Mouse (Mus musculus) midbrain, embryonic 15.5 days (tissue): ENCODE results near the gene Hip1r. TPM values are rescaled to one million over a fixed set of nuclear protein-coding genes. Genes with fewer than 3 reads are reported as not detected.

ENCODE experiments used
- ATAC-seq: fragments of 200-750 bp; cut with Nextera tagmentation; replicated peaks from 2 replicates; pipeline ENCODE4 v1.8.0; 2017; ENCODE audit warnings: moderate TSS enrichment
- H3K27ac ChIP-seq: fragments of 300-500 bp; sonication (generic); 2 replicates; pipeline ENCODE4 v1.5.1; 2015; ENCODE audit warnings: mild to moderate bottlenecking, inconsistent platforms
- H3K27me3 ChIP-seq: fragments of 300-500 bp; sonication (generic); replicated peaks from 2 replicates; pipeline ENCODE4 v1.6.1; 2015; ENCODE audit warnings: inconsistent platforms
- H3K36me3 ChIP-seq: fragments of 300-500 bp; sonication (generic); replicated peaks from 2 replicates; pipeline ENCODE4 v1.6.1; 2015; ENCODE audit warnings: inconsistent platforms
- H3K4me1 ChIP-seq: fragments of 300-500 bp; sonication (generic); 2 replicates; pipeline ENCODE4 v1.6.1; 2015; ENCODE audit warnings: inconsistent platforms
- H3K4me2 ChIP-seq: fragments of 300-500 bp; sonication (generic); 2 replicates; pipeline ENCODE4 v1.6.1; 2015; ENCODE audit warnings: inconsistent platforms, mild to moderate bottlenecking, moderate library complexity
- H3K4me3 ChIP-seq: fragments of 300-500 bp; sonication (generic); 2 replicates; pipeline ENCODE4 v1.5.1; 2015; ENCODE audit warnings: mild to moderate bottlenecking, inconsistent platforms
- H3K9ac ChIP-seq: fragments of 300-500 bp; sonication (generic); 2 replicates; pipeline ENCODE4 v1.6.1; 2015; ENCODE audit warnings: mild to moderate bottlenecking, inconsistent platforms
- H3K9me3 ChIP-seq: fragments of 300-500 bp; sonication (generic); 2 replicates; pipeline ENCODE4 v1.6.1; 2016; ENCODE audit warnings: inconsistent platforms
- WGBS: fragments of 180-500 bp; shearing (Covaris S2); methylation state at CpG from one replicate; pipeline ENCODE4 v1.1.7; 2015; ENCODE audit warnings: mixed read lengths; 5-methylcytosine and 5-hydroxymethylcytosine counted together
- polyA plus RNA-seq: library from polyadenylated mRNA; unstranded; fragments of >200 nt; fragmentation: Nextera tagmentation; extraction: Ambion mirVana; gene quantifications from 2 replicates; pipeline ENCODE4 v1.2.1, GENCODE M21; 2015

Hip1r gene
- polyA plus RNA-seq, 1 experiment from 2014 or later = 30.7 TPM

GRCm38 (mm10) chr5:124034471-124034870, 61.0 kb downstream of the Hip1r start:
- Histone ChIP-seq H3K4me2 (no peak overlapping the region), H3K9me3 (no peaks in the 10 kb centered on the region), H3K9ac (no peak overlapping the region), H3K4me3 (no peak overlapping the region), H3K4me1 (peaks cover 15% of the 10 kb centered on the region), H3K27ac (no peak overlapping the region), H3K27me3 (no peaks in the 10 kb centered on the region), H3K36me3 (no peaks in the 10 kb centered on the region)
- ATAC-seq = no peak
- 75% methylated on average over 11 of the region's 11 CpGs for WGBS

GRCm38 (mm10) chr5:124035406-124035805, 62.0 kb downstream of the Hip1r start:
- Histone ChIP-seq H3K4me2 (no peak overlapping the region), H3K9ac (no peak overlapping the region), H3K27ac (no peak overlapping the region), H3K27me3 (no peaks in the 10 kb centered on the region), H3K4me3 (no peak overlapping the region), H3K9me3 (no peaks in the 10 kb centered on the region), H3K4me1 (peaks cover 5% of the 10 kb centered on the region), H3K36me3 (no peaks in the 10 kb centered on the region)
- no peak for ATAC-seq
- 95% methylated on average over 9 of the region's 9 CpGs for WGBS

GRCm38 (mm10) chr5:124035806-124036205, 62.4 kb downstream of the Hip1r start:
- Histone ChIP-seq H3K9ac (no peak overlapping the region), H3K4me3 (no peak overlapping the region), H3K36me3 (no peaks in the 10 kb centered on the region), H3K27me3 (no peaks in the 10 kb centered on the region), H3K9me3 (no peaks in the 10 kb centered on the region), H3K4me1 (0 out of 2 replicates have a peak, but pooled peaks cover 3% of the 10 kb centered on the region), H3K27ac (no peak overlapping the region), H3K4me2 (no peak overlapping the region)
- no peak for ATAC-seq
- 76% methylated on average over 8 of the region's 8 CpGs for WGBS

- no peak overlapping the region for H3K9ac ChIP-seq
- WGBS = 31% methylated on average over 6 of the region's 6 CpGs
- no peaks in the 10 kb centered on the region for H3K36me3 ChIP-seq
- ATAC-seq = no peak
- 0 out of 2 replicates have a peak, but pooled peaks cover 3% of the 10 kb centered on the region for H3K4me1 ChIP-seq
- no peak overlapping the region for H3K4me3 ChIP-seq
- no peak overlapping the region for H3K27ac ChIP-seq
- H3K9me3 ChIP-seq = no peaks in the 10 kb centered on the region
- no peaks in the 10 kb centered on the region for H3K27me3 ChIP-seq
- no peak overlapping the region for H3K4me2 ChIP-seq
Observed at GRCm38 (mm10) chr5:124036341-124036740, 62.9 kb downstream of the Hip1r start.

- Histone ChIP-seq H3K27ac (no peak overlapping the region), H3K36me3 (no peaks in the 10 kb centered on the region), H3K4me1 (0 out of 2 replicates have a peak, but pooled peaks cover 3% of the 10 kb centered on the region), H3K9ac (no peak overlapping the region), H3K9me3 (no peaks in the 10 kb centered on the region), H3K4me2 (no peak overlapping the region), H3K27me3 (no peaks in the 10 kb centered on the region), H3K4me3 (no peak overlapping the region)
- no peak for ATAC-seq
- 27% methylated on average over 5 of the region's 5 CpGs for WGBS
Observed at GRCm38 (mm10) chr5:124036836-124037235, 63.4 kb downstream of the Hip1r start.

GRCm38 (mm10) chr5:124039602-124040001, 66.2 kb downstream of the Hip1r start:
- WGBS = 91% methylated on average over 6 of the region's 6 CpGs
- H3K4me1 ChIP-seq = peaks cover 14% of the 10 kb centered on the region
- no peaks in the 10 kb centered on the region for H3K36me3 ChIP-seq
- H3K4me3 ChIP-seq = no peak overlapping the region
- H3K9ac ChIP-seq = no peak overlapping the region
- no peaks in the 10 kb centered on the region for H3K9me3 ChIP-seq
- no peak overlapping the region for H3K27ac ChIP-seq
- no peak overlapping the region for H3K4me2 ChIP-seq
- ATAC-seq = no peak
- H3K27me3 ChIP-seq = no peaks in the 10 kb centered on the region

- Histone ChIP-seq H3K4me3 (no peak overlapping the region), H3K4me1 (peaks cover 20% of the 10 kb centered on the region), H3K36me3 (no peaks in the 10 kb centered on the region), H3K27ac (no peak overlapping the region), H3K27me3 (no peaks in the 10 kb centered on the region), H3K9ac (no peak overlapping the region), H3K9me3 (no peaks in the 10 kb centered on the region), H3K4me2 (no peak overlapping the region)
- no peak for ATAC-seq
- 74% methylated on average over 9 of the region's 9 CpGs for WGBS
Observed at GRCm38 (mm10) chr5:124041097-124041496, 67.7 kb downstream of the Hip1r start.

- Histone ChIP-seq H3K9me3 (no peaks in the 10 kb centered on the region), H3K27ac (peak overlapping the region; percentile 79), H3K27me3 (no peaks in the 10 kb centered on the region), H3K4me1 (peaks cover 17% of the 10 kb centered on the region), H3K36me3 (no peaks in the 10 kb centered on the region), H3K9ac (no peak overlapping the region), H3K4me2 (no peak overlapping the region), H3K4me3 (no peak overlapping the region)
- peak; percentile 92 for ATAC-seq
- WGBS = 16% methylated on average over 10 of the region's 10 CpGs
Observed at GRCm38 (mm10) chr5:124043212-124043978, 70.0 kb downstream of the Hip1r start.

GRCm38 (mm10) chr5:124043999-124044398, 70.6 kb downstream of the Hip1r start:
- Histone ChIP-seq H3K27ac (peak overlapping the region; percentile 79), H3K9ac (no peak overlapping the region), H3K27me3 (no peaks in the 10 kb centered on the region), H3K9me3 (no peaks in the 10 kb centered on the region), H3K4me2 (no peak overlapping the region), H3K36me3 (no peaks in the 10 kb centered on the region), H3K4me1 (peaks cover 17% of the 10 kb centered on the region), H3K4me3 (no peak overlapping the region)
- WGBS = 48% methylated on average over 5 of the region's 5 CpGs
- no peak for ATAC-seq

- 20% methylated on average over 11 of the region's 11 CpGs for WGBS
- no peak for ATAC-seq
- peak overlapping the region; percentile 63 for H3K27ac ChIP-seq
- no peak overlapping the region for H3K9ac ChIP-seq
- no peak overlapping the region for H3K4me2 ChIP-seq
- H3K27me3 ChIP-seq = no peaks in the 10 kb centered on the region
- no peaks in the 10 kb centered on the region for H3K9me3 ChIP-seq
- H3K4me1 ChIP-seq = peaks cover 28% of the 10 kb centered on the region
- no peak overlapping the region for H3K4me3 ChIP-seq
- no peaks in the 10 kb centered on the region for H3K36me3 ChIP-seq
Observed at GRCm38 (mm10) chr5:124045453-124046010, 72.1 kb downstream of the Hip1r start.

GRCm38 (mm10) chr5:124046741-124047401, 73.4 kb downstream of the Hip1r start:
- H3K9ac ChIP-seq = no peak overlapping the region
- no peak overlapping the region for H3K4me3 ChIP-seq
- no peaks in the 10 kb centered on the region for H3K36me3 ChIP-seq
- peaks cover 30% of the 10 kb centered on the region for H3K4me1 ChIP-seq
- no peak for ATAC-seq
- WGBS = 81% methylated on average over 7 of the region's 7 CpGs
- no peaks in the 10 kb centered on the region for H3K27me3 ChIP-seq
- no peak overlapping the region for H3K27ac ChIP-seq
- H3K9me3 ChIP-seq = no peaks in the 10 kb centered on the region
- no peak overlapping the region for H3K4me2 ChIP-seq

- H3K4me2 ChIP-seq = no peak overlapping the region
- 60% methylated on average over 15 of the region's 15 CpGs for WGBS
- H3K9me3 ChIP-seq = no peaks in the 10 kb centered on the region
- no peak for ATAC-seq
- H3K27ac ChIP-seq = 0 out of 2 replicates have a peak overlapping the region, but pooled peaks have one; percentile 53
- peaks cover 19% of the 10 kb centered on the region for H3K4me1 ChIP-seq
- H3K27me3 ChIP-seq = no peaks in the 10 kb centered on the region
- H3K9ac ChIP-seq = no peak overlapping the region
- H3K36me3 ChIP-seq = no peaks in the 10 kb centered on the region
- H3K4me3 ChIP-seq = no peak overlapping the region
Observed at GRCm38 (mm10) chr5:124049249-124050045, 76.0 kb downstream of the Hip1r start.
